Mouse (Mus musculus): ENCODE results near the gene Tmem88b.
"Not testable (repeated sequence)": the region's sequence is repeated elsewhere in the genome, so short reads cannot be mapped to it uniquely, and the experiment has no call there.

Gene Tmem88b

DNA sequence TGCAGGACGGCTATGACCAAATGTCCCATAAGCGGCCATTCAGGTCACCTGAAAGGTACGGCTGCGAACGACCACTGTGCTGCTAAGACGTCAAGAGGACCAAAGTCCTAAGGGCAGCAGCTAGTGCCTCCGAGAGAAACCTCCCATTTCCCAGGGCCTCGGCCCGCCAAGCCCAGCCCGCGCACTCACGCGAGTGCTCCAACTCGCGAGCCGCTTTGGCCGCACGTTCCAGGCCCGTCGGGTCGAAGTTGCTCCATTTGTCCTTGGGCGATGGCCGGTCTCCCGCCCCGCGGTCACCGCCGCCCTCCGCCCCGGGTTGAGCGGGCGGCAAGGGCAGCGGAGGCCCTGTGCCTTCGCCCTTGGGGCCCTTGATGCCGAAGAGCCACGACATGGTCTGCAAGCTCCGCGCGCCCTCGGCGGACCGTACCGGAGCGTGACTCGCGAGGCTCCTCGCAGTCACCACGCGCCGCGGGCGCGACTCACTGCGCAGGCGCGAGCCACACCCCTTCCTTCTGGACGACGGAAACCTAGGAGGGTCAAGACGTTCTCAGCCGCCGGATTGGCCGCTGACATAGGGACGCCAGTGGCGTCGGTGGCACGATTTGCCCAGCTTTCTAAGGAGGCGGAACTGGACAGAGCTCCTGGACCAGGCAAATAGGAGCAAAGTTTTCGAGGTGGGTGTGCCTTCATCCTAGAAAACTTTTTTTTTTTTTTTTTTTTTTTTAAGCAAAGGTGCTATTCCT lies 24.9 kb downstream of the Tmem88b start, which contains the start of gene Atad3a:
Atad3a (minus strand) TSS at position 481 of the 743 bp plus-strand sequence.
- DNase-seq (ENCODE audit: low read depth, low spot score), result peak; percentile 98

DNA sequence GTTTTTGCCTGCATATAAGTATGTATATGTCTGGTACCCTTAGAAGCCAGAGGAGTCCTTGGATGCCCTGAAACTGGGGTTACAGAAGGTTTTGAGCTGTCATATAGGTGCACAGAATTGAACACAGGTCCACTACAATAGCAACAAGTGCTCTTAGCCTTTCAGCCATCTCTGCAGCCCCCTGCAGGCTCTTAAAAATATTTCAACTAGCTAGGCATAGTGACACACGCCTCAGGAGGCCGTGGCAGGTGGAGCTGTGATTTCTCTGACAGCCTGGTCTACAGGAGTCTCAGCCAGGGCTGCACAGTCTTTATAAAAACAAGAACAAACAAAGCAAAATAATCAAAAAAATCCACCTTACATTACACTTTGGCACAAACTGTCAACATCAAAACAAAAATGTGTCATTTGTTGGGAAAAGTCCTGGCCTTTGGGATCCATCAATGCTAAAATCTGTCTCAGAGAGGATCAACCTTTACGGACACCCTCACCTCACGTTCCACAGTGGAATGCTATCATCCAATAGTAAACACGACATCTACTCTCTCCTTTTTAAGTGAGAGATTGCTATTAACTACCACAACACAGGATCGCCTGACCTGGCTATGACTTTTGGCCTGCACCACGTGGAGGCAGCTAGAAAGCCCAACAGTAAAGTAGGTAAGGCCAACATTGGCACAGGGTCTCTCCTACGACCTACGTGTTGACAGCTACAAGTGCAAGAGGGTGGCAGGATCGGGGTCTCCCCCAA lies 25.6 kb downstream of the Tmem88b start:
- no peak for DNase-seq (ENCODE audit: low read depth, low spot score)

DNA sequence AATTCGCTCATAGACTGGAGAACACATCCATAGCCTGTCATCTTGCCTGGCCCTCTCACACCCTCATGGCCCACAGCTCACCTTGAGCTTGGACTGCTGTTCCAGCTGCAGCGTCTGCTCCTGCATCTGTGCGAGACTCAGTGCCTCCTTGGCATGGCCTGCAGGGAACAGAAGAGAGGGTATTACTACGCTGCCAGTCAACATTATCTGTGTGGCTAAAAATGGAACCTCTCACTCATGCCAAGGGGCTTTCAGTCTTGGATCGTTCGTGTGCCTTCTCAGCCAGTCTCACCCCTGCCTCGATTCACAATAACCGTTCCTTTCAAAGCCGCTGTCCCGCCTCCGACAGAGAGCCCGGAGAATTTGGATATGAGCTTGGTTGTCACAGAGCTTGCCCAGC lies 28.7 kb downstream of the Tmem88b start:
- DNase-seq (ENCODE audit: low read depth, low spot score), result no peak

DNA sequence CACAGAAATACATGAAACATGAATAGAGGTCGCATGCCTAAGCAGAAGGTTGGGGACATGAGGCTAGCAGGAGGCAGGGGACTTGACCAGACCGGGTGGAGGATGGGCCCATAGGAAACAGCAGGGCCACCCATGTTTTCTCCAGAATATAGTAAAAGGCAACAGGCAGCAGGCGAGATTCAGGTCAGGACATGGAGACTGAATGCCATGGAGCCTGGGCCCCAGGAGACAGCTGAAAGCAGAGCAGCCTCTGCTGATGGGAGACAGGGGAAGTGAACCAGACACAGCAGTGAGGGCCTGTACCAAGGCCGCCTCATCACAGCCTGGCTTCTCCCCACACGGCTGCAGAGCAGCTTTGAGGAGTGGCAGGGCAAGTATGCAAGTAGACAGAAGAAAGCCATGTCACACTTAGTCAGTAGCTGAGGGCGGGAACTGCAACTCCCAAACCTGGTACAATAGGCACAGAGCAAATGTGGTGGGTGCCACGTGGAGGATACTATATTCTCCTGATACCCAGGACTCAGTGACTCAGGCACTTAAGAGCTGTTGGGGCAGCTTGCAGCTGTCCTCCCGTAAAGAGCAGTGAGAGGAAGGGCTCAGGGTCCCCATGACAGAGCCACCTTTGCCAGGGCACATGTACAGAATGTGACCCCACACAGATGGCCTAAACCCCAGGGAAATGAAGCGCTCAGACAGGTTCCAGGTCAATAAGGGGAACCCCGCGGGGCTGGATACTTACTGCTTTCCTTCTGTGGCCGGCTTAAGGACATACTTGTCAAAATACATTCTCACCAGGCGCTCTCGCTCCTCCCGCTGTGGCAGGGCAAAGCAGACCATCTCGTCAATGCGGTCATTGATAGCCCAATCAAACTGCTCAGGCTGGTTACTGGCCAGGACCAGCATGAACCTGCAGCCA lies 38.8 kb downstream of the Tmem88b start:
- DNase-seq (ENCODE audit: low read depth, low spot score), result no peak

DNA sequence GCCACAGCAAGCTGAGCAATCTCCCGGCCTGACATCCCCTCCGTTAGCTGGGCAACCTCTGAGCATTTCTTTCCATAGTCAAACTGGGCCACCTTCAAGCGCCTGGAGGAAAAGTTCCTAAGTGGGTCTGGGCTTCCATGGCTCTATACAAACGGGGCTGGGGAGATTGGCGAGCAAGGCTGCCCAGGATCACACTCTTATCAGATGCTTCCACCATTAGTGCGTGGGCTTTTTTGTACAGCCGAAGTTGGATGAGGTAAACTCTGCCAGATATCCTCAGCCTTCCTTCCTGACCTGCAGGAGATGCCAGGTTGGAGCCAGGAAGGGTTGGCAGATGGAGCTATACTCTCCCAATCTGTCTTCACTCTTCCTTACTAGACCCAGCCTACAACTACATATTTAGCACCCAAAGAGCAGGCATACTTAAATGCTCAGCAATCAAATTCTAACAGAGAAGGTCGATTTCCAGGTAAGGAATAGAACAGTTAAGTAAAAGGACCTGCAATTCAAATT lies 39.6 kb downstream of the Tmem88b start:
- no peak for DNase-seq (ENCODE audit: low read depth, low spot score)

DNA sequence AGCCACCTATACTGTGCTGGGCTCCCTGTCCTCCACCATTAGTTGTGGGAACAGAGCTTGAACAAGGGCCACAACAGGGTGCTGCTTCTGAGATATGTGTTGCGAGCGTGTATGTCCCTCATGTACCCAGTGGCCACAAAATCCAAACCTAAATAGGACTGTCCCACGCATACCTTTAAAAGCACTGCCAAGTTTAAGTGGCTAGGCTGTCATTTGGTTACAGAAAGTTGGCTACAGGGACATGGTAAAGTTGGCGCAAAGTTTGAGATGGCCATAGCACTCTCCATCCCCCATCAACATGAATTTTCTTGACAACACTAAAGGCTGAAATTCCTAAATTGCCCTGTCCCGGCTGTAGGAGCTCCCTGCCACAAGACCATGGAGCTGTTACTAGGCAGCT lies 40.5 kb downstream of the Tmem88b start:
- no peak for DNase-seq (ENCODE audit: low read depth, low spot score)

DNA sequence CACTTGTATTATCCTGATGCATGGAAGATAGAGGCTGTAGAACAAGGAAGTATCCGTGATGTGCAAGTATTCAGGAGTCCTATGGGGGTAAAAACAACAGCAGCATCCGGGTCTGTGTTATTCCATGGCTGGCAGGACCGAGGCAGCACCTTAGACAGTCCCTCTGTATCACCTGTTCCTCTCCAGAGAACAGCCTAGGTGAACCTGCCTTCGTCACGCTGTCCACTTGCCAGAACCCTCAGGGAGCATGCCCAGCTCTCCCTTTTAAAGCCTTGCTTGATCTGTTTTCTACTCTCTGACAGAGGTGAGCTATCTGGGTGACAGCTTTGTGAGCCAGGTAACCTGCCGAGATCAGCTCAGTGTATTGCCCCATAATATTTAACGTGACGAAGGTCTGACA lies 41.2 kb downstream of the Tmem88b start:
- DNase-seq (ENCODE audit: low read depth, low spot score), result no peak

DNA sequence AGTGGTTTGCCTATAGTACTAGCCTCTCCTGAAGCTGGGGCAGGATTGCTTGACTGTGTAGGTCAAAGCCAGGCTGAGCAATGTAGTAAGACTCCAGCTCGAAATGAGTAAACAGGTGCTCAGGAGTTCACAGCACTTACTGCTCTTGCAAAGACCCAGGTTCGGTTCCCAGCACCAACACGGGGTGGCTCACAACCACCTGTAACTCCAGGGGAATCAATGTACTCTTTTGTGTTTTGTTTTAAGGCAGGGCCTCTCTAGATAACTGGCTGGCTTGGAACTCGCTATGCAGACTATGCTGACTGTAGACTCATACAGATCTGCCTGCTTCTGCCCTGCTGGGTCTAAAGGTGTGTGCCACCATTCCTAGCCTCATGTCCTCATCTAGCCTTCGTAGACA lies 43.0 kb downstream of the Tmem88b start:
- no peak for DNase-seq (ENCODE audit: low read depth, low spot score)

DNA sequence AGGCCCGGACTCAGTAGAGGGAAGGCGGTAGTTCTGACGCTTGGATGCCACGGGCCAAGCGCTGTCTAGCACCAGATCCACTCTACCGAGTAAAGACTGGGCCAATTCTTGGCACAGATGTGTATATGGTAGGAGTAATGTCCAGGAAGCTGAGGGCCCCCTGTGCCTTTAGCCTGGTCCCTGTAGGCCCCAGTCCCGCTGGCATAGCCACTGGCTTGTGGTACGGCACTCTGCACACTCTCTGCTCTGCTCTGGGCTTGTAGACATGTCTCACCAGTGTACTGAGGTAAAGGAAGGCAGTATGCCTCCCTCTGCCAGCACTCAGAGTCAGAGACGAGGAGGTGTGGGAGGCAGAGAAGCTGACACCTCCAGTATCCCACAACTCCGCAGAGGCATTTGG lies 45.0 kb downstream of the Tmem88b start:
- DNase-seq (ENCODE audit: low read depth, low spot score), result not testable (repeated sequence)

DNA sequence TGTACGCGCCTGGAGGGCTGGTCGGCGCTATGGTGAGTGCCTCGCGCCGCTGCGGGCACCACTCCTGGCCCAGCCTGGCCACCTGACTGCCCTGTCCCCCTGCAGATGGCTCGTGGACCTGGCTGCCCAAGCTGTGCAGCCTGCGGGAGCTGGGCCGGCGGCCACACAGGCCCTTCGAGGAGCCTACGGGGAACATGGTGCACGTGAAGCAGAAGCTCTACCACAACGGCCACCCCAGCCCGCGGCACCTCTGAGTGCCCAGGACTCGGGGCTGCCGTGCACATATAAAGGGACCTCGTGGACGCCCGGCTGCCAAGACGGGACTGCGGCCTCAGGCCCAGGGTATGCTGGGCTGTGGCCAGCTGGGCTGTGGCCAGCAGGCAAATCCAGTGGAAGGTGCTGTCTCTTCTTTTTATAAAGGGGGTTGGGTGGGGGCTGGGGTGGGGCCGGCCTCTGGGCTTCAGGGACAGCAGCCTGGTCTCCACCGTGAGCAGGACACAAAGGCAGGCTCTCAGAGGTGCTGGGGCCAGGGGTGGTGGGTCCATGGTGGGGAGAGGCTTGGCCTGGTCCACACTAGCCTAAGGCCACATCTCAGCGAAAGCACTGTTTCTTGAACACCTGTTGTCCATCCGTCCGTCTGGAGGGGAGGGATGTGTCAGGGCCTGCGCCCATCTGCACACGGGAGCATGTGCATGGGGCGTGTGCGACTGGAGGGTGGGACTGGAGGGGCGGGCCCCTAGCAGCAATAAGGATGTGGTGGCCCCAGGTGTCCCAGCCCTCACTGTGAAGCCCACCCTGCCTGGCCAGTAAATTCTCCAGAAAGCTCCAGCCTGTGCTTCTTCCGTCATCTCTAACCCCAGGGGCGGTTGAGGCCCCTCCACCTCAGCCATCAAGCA lies 45.7 kb downstream of the Tmem88b start:
- no peak for DNase-seq (ENCODE audit: low read depth, low spot score)

DNA sequence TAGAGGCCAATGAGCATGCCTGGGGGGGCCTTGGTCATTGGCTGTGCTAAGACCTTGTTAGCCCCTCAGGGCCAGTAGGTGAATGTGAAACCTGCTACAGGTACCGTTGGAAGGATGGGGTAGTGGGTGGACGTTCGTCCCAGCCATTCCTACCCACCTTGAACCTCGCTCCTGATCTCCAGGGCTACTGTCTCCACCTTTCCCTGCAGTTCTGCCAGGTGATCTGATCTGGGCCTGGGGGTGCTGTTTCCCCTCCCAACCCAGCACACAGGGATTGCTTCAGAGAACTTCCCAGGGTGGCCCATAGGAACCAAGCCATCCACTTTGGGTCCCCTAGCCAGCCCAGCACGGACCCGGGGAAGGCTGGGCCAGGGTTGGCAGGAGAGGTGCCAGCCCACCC lies 46.5 kb downstream of the Tmem88b start:
- no peak for DNase-seq (ENCODE audit: low read depth, low spot score)

DNA sequence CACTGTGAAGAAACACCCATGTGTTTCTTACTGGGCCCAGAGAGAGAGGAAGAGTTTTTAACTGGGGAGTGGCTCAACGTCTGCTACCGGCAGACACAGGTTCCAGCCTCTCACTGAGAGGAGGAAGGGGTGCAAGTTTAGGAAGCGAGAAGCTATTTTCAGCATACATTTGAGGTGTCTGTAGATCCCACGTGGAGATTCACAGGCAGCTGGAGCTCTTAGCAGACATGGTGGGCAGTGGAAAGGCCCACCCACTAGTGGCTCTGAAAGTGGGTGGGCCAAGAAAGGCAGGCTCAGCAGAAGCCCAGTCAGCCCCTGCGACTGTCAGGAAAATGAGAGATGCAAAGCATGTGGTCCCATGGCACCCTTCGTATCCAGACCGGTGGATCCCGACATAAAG lies 47.4 kb downstream of the Tmem88b start:
- no peak for DNase-seq (ENCODE audit: low read depth, low spot score)

DNA sequence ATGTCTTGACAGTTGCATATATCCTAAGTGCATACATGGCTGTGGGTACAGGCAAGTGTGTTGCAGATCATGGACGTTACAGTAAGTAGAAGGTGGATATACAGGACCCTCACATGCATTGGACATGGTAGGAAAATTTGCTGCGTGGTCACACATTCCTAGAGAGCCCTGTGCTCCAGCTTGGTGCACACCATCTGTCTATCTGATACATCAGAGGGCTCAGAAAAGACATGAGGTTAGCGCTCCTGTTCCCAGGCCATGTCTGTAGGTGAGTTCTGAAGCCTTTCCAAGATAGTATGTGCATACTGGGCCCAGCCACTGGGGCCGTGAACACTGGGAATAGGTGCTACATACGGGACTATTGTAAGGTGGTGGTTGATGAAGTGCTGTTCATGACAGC lies 49.3 kb downstream of the Tmem88b start:
- DNase-seq (ENCODE audit: low read depth, low spot score), result no peak

DNA sequence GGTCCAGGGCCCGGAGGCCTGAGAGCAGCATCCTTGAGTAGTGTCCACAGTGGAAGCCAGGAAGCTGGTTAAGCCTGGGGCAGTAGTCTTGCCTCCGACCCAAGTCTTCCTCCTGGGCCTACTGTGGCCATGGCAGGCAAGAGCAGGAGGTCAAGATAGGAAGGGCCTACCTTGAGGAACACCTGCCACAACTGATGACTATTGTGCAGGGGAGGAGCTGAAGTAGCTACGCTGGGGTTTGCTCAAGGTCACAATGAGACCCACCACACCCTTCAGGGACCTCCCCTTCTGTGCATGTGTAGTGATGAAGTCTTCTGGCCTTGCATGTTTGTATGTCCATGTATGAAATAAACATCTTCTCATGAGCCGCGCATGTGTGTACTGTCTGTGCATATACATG lies 49.9 kb downstream of the Tmem88b start:
- no peak for DNase-seq (ENCODE audit: low read depth, low spot score)

DNA sequence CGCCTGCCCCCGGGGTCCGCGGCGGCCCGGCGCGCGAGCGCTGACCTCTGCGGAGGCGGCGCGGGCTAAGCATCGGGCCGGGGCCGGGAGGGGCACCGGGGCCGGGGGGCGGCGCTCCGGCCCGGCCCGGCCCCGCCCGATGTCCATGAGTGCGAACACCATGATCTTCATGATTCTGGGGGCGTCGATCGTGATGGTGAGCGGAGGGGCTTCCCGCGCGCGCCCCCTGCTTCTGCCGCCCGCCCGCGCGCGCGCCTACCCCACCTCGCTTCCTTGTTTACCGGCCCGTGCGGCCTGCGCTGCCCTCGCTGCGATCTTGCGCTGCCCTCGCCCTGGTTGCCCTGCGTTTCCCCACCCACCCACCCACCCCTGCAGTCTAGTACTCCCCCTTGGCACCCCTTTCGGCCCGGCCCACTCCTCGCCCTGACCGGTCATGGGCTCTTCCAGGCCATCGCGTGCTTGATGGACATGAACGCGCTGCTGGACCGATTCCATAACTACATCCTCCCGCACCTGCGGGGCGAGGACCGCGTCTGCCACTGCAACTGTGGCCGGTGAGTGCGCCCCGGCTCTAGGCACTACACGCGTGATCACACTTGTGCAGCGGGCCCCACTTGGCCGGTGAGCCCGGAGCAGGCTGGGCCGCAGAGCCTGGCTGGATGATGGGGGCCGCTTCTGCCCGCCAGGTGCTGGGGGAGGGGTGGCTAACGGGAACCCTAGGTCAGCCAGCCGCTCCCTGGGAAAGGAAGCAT lies 50.5 kb downstream of the Tmem88b start:
- DNase-seq (ENCODE audit: low read depth, low spot score), result no peak

DNA sequence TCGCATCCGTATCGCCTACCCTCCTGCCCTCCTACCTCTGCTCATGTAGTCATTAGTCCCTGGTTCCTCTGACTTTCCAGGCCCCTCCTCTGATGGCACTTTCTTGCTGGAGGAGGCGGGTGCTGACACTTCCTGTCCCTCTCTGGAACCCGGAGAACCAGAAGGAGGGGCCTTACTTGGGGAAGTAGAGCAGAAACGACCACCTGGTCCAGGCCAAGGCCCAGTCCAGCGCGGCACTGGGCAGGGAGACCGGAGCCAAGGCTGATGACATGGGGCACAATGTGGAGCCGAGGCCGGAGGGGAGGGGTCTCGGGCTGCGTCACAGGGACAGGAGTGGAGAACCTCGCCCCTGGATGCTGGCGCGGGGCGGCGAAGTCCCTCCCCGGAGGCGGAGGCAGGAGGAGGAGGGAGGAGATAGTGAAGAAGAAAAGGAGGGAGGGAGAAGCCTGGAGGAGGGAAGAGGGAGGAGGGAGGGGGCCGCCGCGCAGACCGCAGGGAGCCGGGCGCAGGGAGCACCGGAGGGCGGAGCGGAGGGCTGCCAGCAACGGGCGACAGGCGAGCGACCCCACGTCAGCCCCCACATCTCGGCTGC lies 51.2 kb downstream of the Tmem88b start, which contains the start of gene Tmem240:
Tmem240 (plus strand) TSS at position 451 of the 592 bp plus-strand sequence.
- peak; percentile 77 for DNase-seq (ENCODE audit: low read depth, low spot score)

DNA sequence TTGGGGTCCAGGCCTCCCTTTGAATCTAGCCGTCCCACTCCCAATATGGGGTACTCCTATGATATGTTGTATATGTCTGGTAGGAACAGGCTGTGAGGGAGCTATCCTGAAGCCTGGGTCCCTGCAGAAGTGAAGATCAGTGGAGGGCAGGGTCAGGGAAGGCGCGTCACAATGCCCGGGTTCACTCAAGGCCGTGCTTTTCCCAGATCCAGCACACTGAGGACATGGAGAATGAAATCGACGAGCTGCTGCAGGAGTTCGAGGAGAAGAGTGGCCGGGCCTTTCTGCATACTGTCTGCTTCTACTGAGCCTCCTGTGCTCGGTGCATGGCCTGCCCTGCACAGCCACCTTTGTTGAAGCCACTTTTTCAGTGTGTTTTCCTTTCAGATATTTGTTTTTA lies 52.4 kb downstream of the Tmem88b start:
- no peak for DNase-seq (ENCODE audit: low read depth, low spot score)
